Mouse (Mus musculus) adrenal gland, postnatal 25 days (tissue): ENCODE data around the gene Marveld3. TPM values are rescaled to one million over a fixed set of nuclear protein-coding genes. Genes with fewer than 3 reads are reported as not detected.

Source experiments
- DNase-seq: peaks from one replicate; pipeline ENCODE4 v3.0.0; 2021; ENCODE audit warnings: mixed read lengths
- total RNA-seq: library from RNA; stranded (reverse); gene quantifications from 2 replicates; pipeline ENCODE4 v1.2.3, GENCODE M21; 2021

The Marveld3 gene
- total RNA-seq, 1 experiment from 2014 or later, result not detected

GRCm38 (mm10) chr8:109903909-109904469 is 58.0 kb downstream of the Marveld3 start:
- DNase-seq, result no peak

- DNase-seq, result no peak
Observed at GRCm38 (mm10) chr8:109902379-109902778, 59.6 kb downstream of the Marveld3 start.

Other genes starting within 250 kb of the Marveld3 start
- 31.0 and 41.8 TPM in 2 replicates for gene Atxn1l, start 224.5 kb downstream of the Marveld3 start, total RNA-seq
- gene Ap1g1, start 183.6 kb downstream of the Marveld3 start, total RNA-seq, result 91.7 and 93.1 TPM in 2 replicates
- 10.0 and 11.0 TPM in 2 replicates for gene Phlpp2, start 93.7 kb downstream of the Marveld3 start, total RNA-seq
- 6.9 TPM in 1 of 2 replicates, not detected in the other for gene Tat, start 28.2 kb upstream of the Marveld3 start, total RNA-seq
- 0.27 and 0.62 TPM in 2 replicates for gene Chst4, start 77.5 kb upstream of the Marveld3 start, total RNA-seq
- 9.0 and 10.0 TPM in 2 replicates for gene Zfp612, start 117.5 kb upstream of the Marveld3 start, total RNA-seq
- gene Gm21964, start 139.0 kb upstream of the Marveld3 start, total RNA-seq, result not detected in 2 replicates
- not detected in 2 replicates for gene Gm17720, start 140.6 kb upstream of the Marveld3 start, total RNA-seq
- 0.52 TPM in 1 of 2 replicates, not detected in the other for gene Calb2, start 206.0 kb upstream of the Marveld3 start, total RNA-seq